Mouse (Mus musculus) cerebellum, adult (tissue): Measurements from ENCODE around the gene Bcl2a1c.
A peak's percentile ranks its signal among the peaks of the same experiment; 100 is the strongest.
"Not testable (repeated sequence)": the region's sequence is repeated elsewhere in the genome, so short reads cannot be mapped to it uniquely, and the experiment has no call there.

Experiments used
- ATAC-seq: cut with Nextera tagmentation; 2 replicates; pipeline ENCODE4 v1.9.2; 2017; ENCODE audit warnings: mild to moderate bottlenecking, moderate library complexity, mixed read lengths; ENCODE audit not compliant: insufficient number of reproducible peaks, low FRiP score, low TSS enrichment

Gene Bcl2a1c

DNA sequence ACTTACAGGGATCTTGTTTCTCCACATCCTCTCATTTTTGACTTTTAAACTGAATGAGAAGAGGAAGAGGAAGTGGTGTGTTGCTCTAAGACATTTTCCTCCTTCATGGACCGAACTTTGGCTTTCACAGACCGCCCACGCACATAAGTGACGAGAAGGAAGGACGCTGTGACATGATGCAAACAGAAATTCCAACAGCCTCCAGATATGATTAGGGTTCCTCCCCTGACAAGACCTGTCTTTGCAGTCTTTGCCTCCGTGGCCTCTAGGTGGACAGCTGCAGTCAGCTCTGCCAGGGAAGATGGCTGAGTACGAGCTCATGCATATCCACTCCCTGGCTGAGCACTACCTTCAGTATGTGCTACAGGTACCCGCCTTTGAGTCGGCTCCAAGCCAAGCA lies at the start of gene Bcl2a1c:
TSS of gene Bcl2a1c (plus strand) at position 281 of the 400 bp plus-strand sequence.
- not testable (repeated sequence) for ATAC-seq

GRCm38 (mm10) chr9:114305957-114306356 lies 24.0 kb upstream of the Bcl2a1c start:
- ATAC-seq = not testable (repeated sequence)

DNA sequence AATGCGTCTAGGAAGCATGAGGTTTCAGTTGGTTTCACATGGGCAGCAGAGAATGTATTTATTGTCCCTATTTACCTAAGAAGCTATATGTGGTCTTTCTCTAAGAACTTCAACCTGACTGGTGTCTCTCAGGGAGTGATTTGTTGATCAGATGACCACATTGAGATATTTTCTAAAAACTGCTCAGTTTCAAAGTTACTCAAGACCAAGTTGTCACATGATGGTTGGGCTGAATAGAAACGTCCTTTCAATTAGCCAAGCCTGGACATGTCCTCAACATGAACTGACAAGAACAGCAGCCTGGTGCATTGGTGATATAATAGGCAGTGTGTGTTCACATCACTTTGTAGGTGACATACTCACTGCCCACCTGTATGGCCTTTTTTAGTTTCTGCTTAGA lies 18.2 kb upstream of the Bcl2a1c start:
- not testable (repeated sequence) for ATAC-seq

DNA sequence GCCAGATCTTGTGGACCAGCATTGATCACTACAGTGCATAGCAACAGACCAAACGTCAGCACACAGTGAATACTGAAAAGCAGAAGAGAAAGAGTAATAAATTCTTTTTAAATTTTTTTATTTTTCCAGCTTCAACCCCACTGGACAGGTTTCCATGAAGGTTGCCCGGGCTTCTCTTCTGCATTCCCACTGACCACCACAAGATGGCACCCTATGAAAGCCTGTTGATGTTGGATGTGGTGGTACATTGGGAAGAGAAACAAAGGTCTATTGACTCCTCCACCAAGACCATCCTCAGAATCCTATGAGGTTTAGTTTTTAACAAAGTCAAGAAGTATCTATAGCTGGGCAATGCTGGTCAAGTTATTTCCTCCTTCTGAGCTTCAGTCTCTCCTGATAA lies 11.9 kb upstream of the Bcl2a1c start:
- ATAC-seq = no peak

- no peak for ATAC-seq
These were observed 3.8 kb upstream of the Bcl2a1c start for GRCm38 (mm10) chr9:114326011-114326748.

DNA sequence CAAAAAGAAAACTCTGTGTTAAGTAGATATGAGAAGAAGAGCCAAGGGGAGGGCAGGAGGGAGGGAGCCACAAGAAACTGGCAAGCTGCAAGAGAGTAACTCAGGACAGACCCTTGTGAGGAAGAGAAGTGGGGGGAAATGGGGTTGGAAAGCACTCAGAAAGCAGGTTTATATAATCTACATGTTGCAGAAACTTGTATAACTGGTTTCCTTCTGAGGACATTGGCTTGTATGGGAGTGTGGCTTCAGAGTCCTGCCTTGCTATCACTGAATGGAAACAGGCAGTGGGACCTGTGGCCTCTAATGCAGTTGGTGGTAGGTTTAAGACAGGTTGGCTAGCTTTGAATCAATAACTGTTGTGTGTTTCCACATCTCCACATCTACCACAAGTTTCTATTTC lies 1.6 kb upstream of the Bcl2a1c start:
- ATAC-seq = not testable (repeated sequence)

DNA sequence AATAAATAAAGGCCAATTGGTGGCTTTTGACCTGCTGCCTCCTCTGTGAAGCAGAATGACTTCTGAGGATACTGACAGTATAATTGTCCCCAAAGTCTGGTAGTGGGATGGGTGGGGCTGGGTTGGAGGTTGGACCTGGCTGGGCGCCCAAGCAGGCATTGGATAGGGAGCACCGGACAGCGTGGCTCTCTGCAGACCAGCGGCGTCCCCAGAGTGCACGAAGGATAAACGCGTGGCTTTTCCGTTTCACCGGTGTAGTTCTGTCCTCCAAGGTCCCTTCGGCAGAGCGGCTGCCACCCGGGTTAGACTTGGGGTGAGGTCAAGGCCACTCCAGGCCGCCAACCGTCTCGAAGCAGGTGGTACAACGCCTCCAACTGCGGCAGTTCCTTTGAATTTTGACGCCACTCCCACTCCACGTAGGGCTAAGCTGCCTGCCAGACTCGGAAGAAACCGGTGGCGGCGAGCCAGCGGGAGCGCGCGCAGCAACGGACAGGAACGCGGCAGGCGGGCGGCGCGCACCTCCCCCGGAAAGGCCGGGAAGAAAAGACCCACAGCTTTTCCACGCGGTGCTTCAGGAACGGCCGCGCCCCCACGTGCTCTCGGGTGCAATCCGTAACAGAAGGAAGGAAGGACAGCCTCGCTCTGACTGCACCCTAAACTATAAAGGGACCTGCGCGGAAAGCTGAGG lies 38.0 kb downstream of the Bcl2a1c start:
- peak; percentile 40; the same call in 1 of the 2 replicates for ATAC-seq

- ATAC-seq = no peak
These were observed 38.5 kb downstream of the Bcl2a1c start for GRCm38 (mm10) chr9:114368471-114368858.

DNA sequence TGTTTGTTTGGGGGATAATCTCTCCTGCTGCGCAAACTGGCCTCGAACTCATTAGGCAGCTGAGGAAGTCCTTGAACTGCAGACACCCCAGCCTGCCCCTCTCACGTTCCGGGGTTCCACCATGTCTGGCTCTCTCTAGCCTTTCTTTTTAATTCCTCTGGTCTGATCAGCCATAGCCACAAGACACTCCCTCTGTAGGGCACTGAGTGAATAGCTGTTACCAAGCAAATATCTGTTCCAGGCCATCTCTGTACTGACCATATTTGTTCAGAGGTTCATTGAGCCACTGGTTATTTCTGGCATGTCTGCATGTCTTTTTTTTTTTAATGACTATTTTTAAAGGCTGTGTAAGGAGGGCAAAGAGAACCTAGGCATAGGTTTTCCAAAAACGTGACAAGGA lies 39.5 kb downstream of the Bcl2a1c start:
- ATAC-seq = not testable (repeated sequence)

GRCm38 (mm10) chr9:114371717-114372116 lies 41.8 kb downstream of the Bcl2a1c start:
- ATAC-seq = not testable (repeated sequence)

GRCm38 (mm10) chr9:114375276-114375962 lies 45.5 kb downstream of the Bcl2a1c start:
- no peak for ATAC-seq

DNA sequence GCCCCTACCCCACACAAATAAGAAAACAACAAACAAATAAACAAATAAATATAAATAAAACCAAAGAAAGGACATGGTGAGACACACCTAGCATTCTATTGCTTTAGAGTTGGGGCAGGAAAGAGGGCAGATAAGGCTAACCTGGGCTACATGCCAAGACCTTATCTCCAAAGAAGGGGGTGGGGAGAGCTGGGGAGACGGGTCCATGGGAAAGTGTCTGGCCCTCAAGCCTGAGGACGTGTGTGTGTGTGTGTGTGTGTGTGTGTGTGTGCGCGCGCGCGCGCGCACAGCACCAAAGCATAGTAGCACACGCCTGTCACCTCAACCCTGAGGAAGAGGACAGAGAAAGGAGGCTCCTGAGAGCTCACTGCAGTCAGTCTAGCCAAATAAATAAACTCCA lies 47.2 kb downstream of the Bcl2a1c start:
- ATAC-seq = no peak

- ATAC-seq = no peak
These were observed 49.9 kb downstream of the Bcl2a1c start for GRCm38 (mm10) chr9:114379871-114380270.
